Mouse (Mus musculus) embryonic facial prominence, embryonic 12.5 days (tissue): ENCODE measurements around the gene Hlcs. TPM values are rescaled to one million over a fixed set of nuclear protein-coding genes. Genes with fewer than 3 reads are reported as not detected.

Experiments used
- ATAC-seq: fragments of 200-750 bp; cut with Nextera tagmentation; 2 replicates; pipeline ENCODE4 v1.8.0; 2017; ENCODE audit not compliant: insufficient number of reproducible peaks, insufficient read depth, low FRiP score, low TSS enrichment
- H3K27ac ChIP-seq: fragments of 300-500 bp; sonication (generic); 2 replicates; pipeline ENCODE4 v1.5.1; 2016; ENCODE audit warnings: mild to moderate bottlenecking
- H3K27me3 ChIP-seq: fragments of 300-500 bp; sonication (generic); 2 replicates; pipeline ENCODE4 v1.6.1; 2016; ENCODE audit warnings: mild to moderate bottlenecking, moderate library complexity
- H3K36me3 ChIP-seq: fragments of 300-500 bp; sonication (generic); 2 replicates; pipeline ENCODE4 v1.6.1; 2016; ENCODE audit warnings: mild to moderate bottlenecking
- H3K4me1 ChIP-seq: fragments of 300-500 bp; sonication (generic); 2 replicates; pipeline ENCODE4 v1.6.1; 2016
- H3K4me2 ChIP-seq: fragments of 300-500 bp; sonication (generic); replicated peaks from 2 replicates; pipeline ENCODE4 v1.6.1; 2016; ENCODE audit warnings: mild to moderate bottlenecking, moderate library complexity
- H3K4me3 ChIP-seq: fragments of 300-500 bp; sonication (generic); 2 replicates; pipeline ENCODE4 v1.5.1; 2016; ENCODE audit warnings: mild to moderate bottlenecking
- H3K9ac ChIP-seq: fragments of 300-500 bp; sonication (generic); 2 replicates; pipeline ENCODE4 v1.6.1; 2016; ENCODE audit warnings: mild to moderate bottlenecking, moderate library complexity
- H3K9me3 ChIP-seq: fragments of 300-500 bp; sonication (generic); 2 replicates; pipeline ENCODE4 v1.6.1; 2016; ENCODE audit warnings: mild to moderate bottlenecking, moderate library complexity
- WGBS: fragments of 180-500 bp; shearing (Covaris S2); methylation state at CpG from one replicate; pipeline ENCODE4 v1.1.7; 2016; 5-methylcytosine and 5-hydroxymethylcytosine counted together
- polyA plus RNA-seq: library from polyadenylated mRNA; unstranded; fragments of >200 nt; fragmentation: Nextera tagmentation; extraction: Ambion mirVana; gene quantifications from 2 replicates; pipeline ENCODE4 v1.2.1, GENCODE M21; 2016

The Hlcs gene
- polyA plus RNA-seq, 1 experiment from 2014 or later, result 12.1 TPM

DNA sequence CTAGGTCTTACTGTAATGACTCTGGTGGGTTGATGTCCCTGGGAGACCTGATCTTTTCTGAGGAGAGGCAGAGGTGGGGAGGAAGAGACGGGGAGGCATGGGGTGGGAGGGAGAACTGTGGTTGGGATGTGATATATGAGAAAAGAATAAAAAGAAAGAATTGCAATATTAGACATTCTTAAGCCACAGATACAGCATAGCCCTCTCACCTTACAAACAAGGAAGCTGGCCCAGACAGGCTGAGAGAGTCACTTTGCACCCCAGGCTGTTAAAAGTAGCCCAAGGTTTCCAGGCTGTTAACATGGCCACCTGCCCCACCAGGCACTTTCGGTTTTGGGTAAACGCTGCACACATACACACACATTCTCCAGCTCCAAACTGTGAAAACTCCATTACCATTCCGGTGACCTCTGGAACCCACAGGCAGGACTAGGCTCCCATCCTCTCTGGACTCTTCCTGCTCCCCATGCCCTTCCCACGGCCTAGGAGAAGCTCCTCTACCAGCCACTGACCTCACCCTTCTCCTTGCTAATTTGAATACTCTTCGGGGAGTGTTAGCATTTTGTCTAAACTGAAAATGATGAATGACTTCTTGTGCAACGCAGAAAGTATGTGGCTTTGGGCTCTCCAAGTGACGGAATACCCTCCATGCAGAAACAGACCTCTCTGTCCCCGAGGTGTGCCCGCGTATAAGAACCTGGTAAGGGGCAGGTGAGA lies 90.6 kb downstream of the Hlcs start:
- Histone ChIP-seq H3K9me3 (no peaks in the 10 kb centered on the region), H3K36me3 (no peaks in the 10 kb centered on the region), H3K9ac (no peak overlapping the region), H3K4me1 (peaks cover 20% of the 10 kb centered on the region), H3K4me3 (no peak overlapping the region), H3K27me3 (0 out of 2 replicates have a peak, but pooled peaks cover 12% of the 10 kb centered on the region), H3K27ac (no peak overlapping the region), H3K4me2 (no peak overlapping the region)
- ATAC-seq, result no peak
- WGBS, result 78% methylated on average over 11 of the region's 11 CpGs

DNA sequence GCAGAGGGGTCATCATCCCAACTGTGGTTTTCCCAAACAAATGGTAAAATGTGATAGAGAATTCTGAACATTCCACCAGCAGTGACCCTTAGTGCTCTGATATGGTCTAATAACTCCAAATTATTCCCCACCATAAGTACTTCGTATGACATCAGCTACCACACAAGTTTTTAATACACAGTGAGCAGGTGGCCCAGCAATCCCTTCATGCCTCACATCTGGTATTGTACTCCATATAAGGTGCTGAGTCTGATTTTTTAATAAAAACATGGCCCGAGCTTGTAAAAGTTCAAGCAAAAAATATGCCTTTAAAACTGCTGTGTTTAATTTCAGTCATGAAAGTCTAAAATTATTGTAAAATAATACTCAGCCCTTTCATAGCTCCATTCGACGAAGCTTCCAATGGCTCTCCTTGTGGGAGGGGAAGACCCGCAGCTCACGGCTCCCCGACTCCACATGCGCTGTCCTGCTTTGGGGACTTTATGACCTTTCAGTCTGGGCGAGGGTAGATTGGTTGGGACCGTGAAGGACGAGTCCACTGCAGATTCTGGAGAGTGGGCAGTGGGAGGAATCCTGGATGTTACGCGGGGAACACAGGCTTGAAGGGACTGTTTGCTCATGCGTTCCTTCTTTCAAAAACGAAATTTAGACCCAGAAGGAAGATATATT lies 102.5 kb downstream of the Hlcs start:
- H3K4me2 ChIP-seq, result no peak overlapping the region
- no peaks in the 10 kb centered on the region for H3K27me3 ChIP-seq
- no peak for ATAC-seq

DNA sequence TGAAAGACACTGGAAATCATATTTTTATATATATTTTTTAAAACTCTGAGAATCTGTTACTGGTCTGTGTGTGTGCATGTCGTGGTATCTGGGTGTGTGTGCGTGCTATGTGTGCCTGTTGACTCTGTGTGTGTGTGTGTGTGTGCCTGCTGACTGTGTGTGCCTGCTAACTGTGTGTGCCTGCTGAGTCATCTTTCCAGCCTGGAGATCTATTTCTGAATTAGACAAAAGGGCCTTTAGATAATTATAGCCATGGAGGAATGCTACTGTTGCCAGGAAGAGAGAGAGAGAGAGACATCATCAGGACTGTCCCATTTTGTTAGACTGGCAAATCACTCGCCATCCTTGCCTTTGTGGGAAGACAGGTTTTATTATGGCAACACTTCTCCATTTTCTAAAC lies 103.7 kb downstream of the Hlcs start:
- Histone ChIP-seq H3K27me3 (no peaks in the 10 kb centered on the region), H3K4me2 (no peak overlapping the region), H3K4me3 (no peak overlapping the region), H3K36me3 (no peaks in the 10 kb centered on the region), H3K9ac (no peak overlapping the region), H3K9me3 (0 out of 2 replicates have a peak, but pooled peaks cover 6% of the 10 kb centered on the region), H3K27ac (no peak overlapping the region), H3K4me1 (peaks cover 27% of the 10 kb centered on the region)
- no peak for ATAC-seq
- WGBS, result 75% methylated on average over 3 of the region's 3 CpGs

More for the DNA sequence above, 102.5 kb downstream of the Hlcs start:
- Histone ChIP-seq H3K9me3 (0 out of 2 replicates have a peak, but pooled peaks cover 6% of the 10 kb centered on the region), H3K9ac (no peak overlapping the region), H3K36me3 (no peaks in the 10 kb centered on the region), H3K4me1 (peaks cover 19% of the 10 kb centered on the region; the same call in 1 of the 2 replicates), H3K4me3 (no peak overlapping the region), H3K27ac (no peak overlapping the region)
- WGBS, result 64% methylated on average over 15 of the region's 15 CpGs

DNA sequence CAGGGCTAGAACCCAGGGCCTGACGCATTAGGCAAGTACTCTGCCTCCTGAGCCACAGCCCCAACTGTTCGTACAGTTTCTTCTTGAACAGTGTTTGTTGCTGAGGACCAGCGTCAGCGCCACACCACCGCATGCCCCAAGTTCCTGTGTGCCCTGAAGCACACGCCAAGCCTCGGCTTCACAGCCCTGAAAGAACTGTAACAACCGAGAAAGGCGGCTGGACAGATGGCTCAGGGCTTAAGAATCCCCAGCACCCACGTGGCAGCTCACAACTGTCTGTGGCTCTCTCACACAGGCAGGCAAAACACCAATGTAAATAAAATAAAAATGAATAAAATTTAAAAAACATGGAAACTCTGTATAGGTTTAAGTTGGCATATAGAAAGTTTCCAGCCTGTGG lies 104.5 kb downstream of the Hlcs start:
- 78% methylated on average over 10 of the region's 10 CpGs for WGBS
- peaks cover 27% of the 10 kb centered on the region for H3K4me1 ChIP-seq
- H3K4me3 ChIP-seq, result no peak overlapping the region
- no peak overlapping the region for H3K27ac ChIP-seq
- H3K36me3 ChIP-seq, result no peaks in the 10 kb centered on the region
- H3K4me2 ChIP-seq, result no peak overlapping the region
- H3K9me3 ChIP-seq, result 0 out of 2 replicates have a peak, but pooled peaks cover 6% of the 10 kb centered on the region
- H3K27me3 ChIP-seq, result 0 out of 2 replicates have a peak, but pooled peaks cover 3% of the 10 kb centered on the region
- ATAC-seq, result no peak
- H3K9ac ChIP-seq, result no peak overlapping the region

DNA sequence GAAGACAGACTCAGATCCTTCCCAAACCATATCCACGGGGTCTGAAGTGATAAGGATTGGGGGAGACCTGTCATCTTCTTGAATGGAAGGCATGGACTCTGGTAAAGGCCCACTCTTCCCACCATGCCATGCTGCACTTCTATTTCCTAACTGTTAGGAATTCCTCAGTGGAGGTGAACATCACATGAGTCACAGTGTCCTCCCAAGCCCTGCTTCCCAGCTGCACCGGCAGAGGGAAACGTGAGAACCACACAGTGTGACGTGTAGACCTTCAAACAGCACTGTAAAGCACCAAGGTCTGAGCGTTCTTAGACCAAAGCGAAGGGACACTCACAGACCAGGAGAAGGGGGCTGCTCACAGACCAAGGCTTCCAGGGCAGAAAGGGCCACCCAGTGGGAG lies 105.2 kb downstream of the Hlcs start:
- Histone ChIP-seq H3K4me2 (no peak overlapping the region), H3K4me3 (no peak overlapping the region), H3K27ac (no peak overlapping the region), H3K36me3 (no peaks in the 10 kb centered on the region), H3K4me1 (peaks cover 27% of the 10 kb centered on the region), H3K27me3 (0 out of 2 replicates have a peak, but pooled peaks cover 3% of the 10 kb centered on the region), H3K9me3 (0 out of 2 replicates have a peak, but pooled peaks cover 6% of the 10 kb centered on the region), H3K9ac (no peak overlapping the region)
- 82% methylated on average over 6 of the region's 6 CpGs for WGBS
- ATAC-seq, result no peak

DNA sequence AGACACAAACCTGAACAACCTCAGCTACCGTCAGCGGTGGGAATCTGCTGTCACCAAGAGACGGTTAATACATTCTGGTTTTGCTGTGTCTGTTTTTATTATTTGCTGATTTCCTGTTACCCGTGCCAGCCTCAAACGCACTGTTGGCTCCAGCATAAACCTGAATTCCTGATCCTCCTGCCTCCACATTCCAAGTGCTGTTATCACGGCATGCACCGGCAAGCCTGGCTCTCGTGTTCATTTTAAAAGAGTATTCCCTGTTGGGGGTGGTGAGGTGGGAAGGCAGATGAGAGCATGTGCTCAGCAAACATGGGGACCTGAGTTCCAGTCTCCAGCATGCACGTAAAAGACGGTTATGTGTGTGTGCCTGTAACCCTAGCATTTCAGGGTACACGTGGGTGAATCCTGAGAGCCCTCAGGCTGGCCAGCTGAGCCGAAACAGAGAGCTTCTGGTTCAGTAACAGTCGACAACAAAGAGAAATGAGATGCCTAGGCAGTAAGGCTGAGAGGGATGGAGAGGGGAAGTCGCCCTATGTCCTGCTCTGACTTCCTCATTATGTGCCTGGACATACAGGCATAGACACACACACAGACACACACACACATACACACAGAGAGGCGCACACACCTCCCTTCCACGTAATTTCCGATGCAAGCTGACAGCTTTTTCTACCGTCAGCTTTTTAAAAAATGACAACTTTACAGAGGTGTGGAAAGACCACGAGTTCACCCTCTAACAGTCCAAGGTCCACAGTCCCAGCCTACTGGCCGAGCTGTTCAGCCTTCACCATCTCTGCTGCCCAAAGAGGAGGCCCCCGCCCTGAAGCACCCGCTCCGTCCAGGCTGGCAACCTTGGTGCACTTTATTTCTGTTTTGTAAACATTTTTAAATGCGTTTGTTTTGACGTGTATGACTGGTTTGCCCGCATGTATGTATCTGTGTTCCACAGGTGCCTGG lies 107.6 kb downstream of the Hlcs start:
- H3K27ac ChIP-seq, result no peak overlapping the region

DNA sequence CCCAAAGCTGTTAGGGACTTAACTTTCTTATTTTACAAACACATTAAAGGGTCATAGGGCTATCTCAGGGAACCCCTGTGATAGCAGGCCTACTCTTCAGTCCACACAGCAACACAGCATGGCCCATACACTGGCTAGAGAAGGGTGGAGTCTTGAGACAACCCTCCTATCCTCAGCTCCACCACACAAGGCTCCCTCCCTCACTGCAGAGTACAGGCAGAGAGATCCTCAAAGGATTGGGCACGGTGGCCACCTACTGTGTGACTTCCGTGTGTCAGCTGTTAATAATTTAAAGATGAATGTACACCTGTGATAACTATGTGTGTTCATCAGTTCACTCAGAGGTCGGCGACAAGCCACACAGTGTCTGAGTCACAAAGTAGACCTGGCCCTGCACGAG lies 112.0 kb downstream of the Hlcs start:
- ATAC-seq, result no peak
- Histone ChIP-seq H3K9ac (no peak overlapping the region), H3K36me3 (no peaks in the 10 kb centered on the region), H3K4me1 (peaks cover 21% of the 10 kb centered on the region), H3K4me2 (no peak overlapping the region), H3K27me3 (peaks cover 32% of the 10 kb centered on the region), H3K27ac (no peak overlapping the region), H3K9me3 (no peaks in the 10 kb centered on the region), H3K4me3 (no peak overlapping the region)
- WGBS, result 57% methylated on average over 5 of the region's 5 CpGs

More for the DNA sequence above, 107.6 kb downstream of the Hlcs start:
- no peak overlapping the region for H3K4me2 ChIP-seq
- ATAC-seq, result no peak
- 64% methylated on average over 26 of the region's 26 CpGs for WGBS
- no peak overlapping the region for H3K9ac ChIP-seq
- peaks cover 25% of the 10 kb centered on the region for H3K4me1 ChIP-seq
- H3K4me3 ChIP-seq, result no peak overlapping the region
- H3K27me3 ChIP-seq, result peaks cover 8% of the 10 kb centered on the region
- no peaks in the 10 kb centered on the region for H3K36me3 ChIP-seq
- H3K9me3 ChIP-seq, result no peaks in the 10 kb centered on the region

DNA sequence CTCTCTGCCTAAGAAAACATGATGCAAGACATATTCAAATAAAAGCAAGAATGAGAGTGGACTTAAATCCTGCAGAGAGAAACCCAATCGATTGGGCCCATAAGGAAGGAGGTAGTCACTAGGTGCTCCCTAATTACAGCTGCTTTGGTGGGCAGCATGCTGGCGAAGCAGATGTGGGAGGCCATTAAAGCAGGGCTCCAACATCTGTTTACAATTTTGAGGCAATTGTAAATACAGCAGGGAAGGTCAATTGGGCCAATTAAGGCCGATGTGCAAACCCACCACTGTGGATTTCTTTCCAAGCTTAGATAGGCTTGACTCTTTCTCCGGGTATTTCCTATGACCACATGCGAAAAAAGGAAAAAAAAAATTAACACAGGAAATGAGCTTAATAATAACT lies 117.5 kb downstream of the Hlcs start:
- Histone ChIP-seq H3K36me3 (no peaks in the 10 kb centered on the region), H3K27ac (no peak overlapping the region), H3K4me2 (no peak overlapping the region), H3K9ac (no peak overlapping the region), H3K4me3 (no peak overlapping the region), H3K27me3 (peaks cover 40% of the 10 kb centered on the region), H3K9me3 (no peaks in the 10 kb centered on the region), H3K4me1 (peaks cover 6% of the 10 kb centered on the region; the same call in 1 of the 2 replicates)
- WGBS, result 24% methylated on average over 5 of the region's 5 CpGs
- no peak for ATAC-seq

DNA sequence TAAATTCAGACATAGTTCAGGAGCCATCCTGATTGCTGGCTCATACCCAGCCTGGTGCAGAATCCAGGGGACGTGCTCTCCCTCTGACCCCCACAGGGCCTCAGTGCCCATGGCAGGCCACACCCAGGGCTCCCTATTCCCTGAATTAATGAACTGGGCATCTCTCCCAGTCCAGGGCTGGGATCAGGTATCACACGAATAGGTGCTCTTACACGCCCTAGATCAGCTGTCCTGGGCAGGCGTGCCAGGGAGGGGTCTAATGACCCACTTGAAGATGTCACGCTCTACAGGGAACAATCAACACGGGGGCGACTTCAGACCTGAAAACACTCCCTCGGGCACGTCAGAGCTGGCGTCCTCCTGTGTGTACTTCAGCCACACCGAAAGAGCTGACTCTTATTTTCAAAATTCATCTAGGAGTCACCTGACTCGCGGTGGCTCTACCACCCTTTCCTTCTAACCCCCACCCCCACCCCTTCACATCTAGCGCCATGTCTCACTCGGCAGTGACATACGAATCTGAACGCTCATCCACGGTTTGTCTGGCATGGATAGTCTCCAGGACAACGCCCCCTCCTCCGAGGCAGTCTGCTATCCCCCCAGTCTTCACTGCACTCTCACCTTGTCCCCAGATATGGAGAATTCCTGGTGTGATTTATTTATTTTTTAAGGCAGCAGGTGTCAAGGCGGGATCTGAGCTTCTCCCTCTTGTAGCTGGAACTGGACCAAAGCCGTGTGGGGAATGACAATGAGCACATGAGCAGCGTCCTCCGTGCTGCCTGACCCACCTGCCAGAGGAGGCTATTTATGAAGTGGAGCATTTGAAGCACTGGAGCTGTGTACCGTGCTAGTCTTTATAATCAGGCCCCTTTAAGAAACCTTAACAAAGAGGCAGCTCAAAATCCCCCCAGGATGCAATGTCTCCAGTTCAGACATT lies 121.7 kb downstream of the Hlcs start:
- no peak overlapping the region for H3K4me2 ChIP-seq
- H3K27ac ChIP-seq, result no peak overlapping the region
- no peaks in the 10 kb centered on the region for H3K9me3 ChIP-seq
- H3K9ac ChIP-seq, result no peak overlapping the region
- H3K4me3 ChIP-seq, result no peak overlapping the region
- H3K36me3 ChIP-seq, result no peaks in the 10 kb centered on the region
- ATAC-seq, result no peak
- no peaks in the 10 kb centered on the region for H3K4me1 ChIP-seq
- H3K27me3 ChIP-seq, result peaks cover 26% of the 10 kb centered on the region
- WGBS, result 82% methylated on average over 25 of the region's 25 CpGs

DNA sequence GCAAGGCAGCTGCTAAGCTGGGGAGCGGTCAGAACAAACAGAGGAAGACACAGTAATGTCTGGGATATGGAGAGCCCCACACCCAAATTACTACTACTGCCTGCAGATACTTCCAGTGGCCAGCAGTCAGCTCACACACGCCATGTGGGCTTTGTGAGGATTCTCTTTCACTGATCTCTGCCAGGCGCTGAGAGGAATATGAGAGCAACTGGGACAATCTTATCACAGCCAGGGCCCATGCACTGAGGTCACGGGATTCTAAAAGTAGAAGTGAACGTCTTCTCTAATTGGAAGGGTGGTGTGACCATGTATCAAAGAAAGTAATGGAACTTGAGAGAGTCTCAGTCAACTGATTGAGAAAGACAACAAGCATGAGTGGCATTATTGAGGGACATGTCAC lies 123.1 kb downstream of the Hlcs start:
- WGBS, result 84% methylated on average over 5 of the region's 5 CpGs
- Histone ChIP-seq H3K36me3 (no peaks in the 10 kb centered on the region), H3K27me3 (peaks cover 35% of the 10 kb centered on the region)

More for the DNA sequence above, 123.1 kb downstream of the Hlcs start:
- H3K9me3 ChIP-seq, result no peaks in the 10 kb centered on the region
- H3K4me2 ChIP-seq, result no peak overlapping the region
- no peaks in the 10 kb centered on the region for H3K4me1 ChIP-seq
- no peak overlapping the region for H3K27ac ChIP-seq
- no peak overlapping the region for H3K4me3 ChIP-seq
- no peak for ATAC-seq
- no peak overlapping the region for H3K9ac ChIP-seq
